Comparison of ENCODE assay signal across 8 mouse cellular contexts in the genomic region with DNA sequence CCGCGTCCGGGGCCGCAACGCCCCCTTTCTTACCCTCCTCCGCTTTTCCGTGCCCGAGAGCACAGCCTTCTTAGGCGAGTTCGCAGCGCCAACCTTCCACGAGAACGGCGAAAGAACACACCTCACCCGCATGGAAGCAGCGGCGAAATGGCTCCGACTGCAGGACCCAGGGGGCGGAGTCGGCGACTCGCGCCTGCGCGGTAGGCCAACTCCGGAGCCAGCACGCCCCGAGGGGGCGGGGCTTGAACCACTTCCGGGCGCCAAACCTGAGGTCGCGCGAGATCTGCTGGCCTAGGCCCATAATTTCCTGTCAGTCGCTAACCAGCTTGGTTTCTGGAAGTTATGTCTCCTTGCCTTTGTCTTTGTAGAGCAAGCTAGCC. TPM values are rescaled to one million over a fixed set of nuclear protein-coding genes. Genes with fewer than 3 reads are reported as not detected.
A peak's percentile ranks its signal among the peaks of the same experiment; 100 is the strongest.
DNase-seq lines count a peak whose midpoint lies in the region; ATAC-seq lines count a peak whose summit lies in the region.

TSS of gene Dhx9 (minus strand) at position 161 of the 380 bp plus-strand sequence.

- peak within 1 kb of the TSS; percentile 99 for H3K9ac ChIP-seq in heart, embryonic 13.5 days
- H3K9ac ChIP-seq in liver, embryonic 12.5 days = peak within 1 kb of the TSS; percentile 98
- peak within 1 kb of the TSS; percentile 94 for H3K9ac ChIP-seq in stomach, embryonic 15.5 days

- H3K4me3 ChIP-seq in brown adipose tissue, adult 24 weeks (ENCODE audit: insufficient read depth, low read depth, low read length) = peak within 1 kb of the TSS; percentile 96
- H3K4me3 ChIP-seq in heart, embryonic 13.5 days = peak within 1 kb of the TSS; percentile 100
- peak within 1 kb of the TSS; percentile 100 for H3K4me3 ChIP-seq in liver, embryonic 12.5 days
- H3K4me3 ChIP-seq in stomach, embryonic 15.5 days (replicated peaks) = peak within 1 kb of the TSS; percentile 87

- peak within 1 kb of the TSS; percentile 90 for H3K4me2 ChIP-seq in heart, embryonic 13.5 days
- peak within 1 kb of the TSS; percentile 89 for H3K4me2 ChIP-seq in liver, embryonic 12.5 days
- H3K4me2 ChIP-seq in stomach, embryonic 15.5 days = peak within 1 kb of the TSS; percentile 67

- no peaks in the 10 kb centered on the region for H3K27me3 ChIP-seq in heart, embryonic 13.5 days (replicated peaks)
- H3K27me3 ChIP-seq in liver, embryonic 12.5 days (replicated peaks) = no peaks in the 10 kb centered on the region
- no peaks in the 10 kb centered on the region for H3K27me3 ChIP-seq in stomach, embryonic 15.5 days (replicated peaks)

- peak; percentile 99 for DNase-seq in CD4-positive, CD25-positive, alpha-beta regulatory T cell, adult 2 months (ENCODE audit: low read depth, low spot score)
- peak; percentile 28 for DNase-seq in fat pad, adult 2 months (ENCODE audit: extremely low read depth, low read depth, low spot score)
- DNase-seq in kidney, postnatal 10 days = peak; percentile 99
- peak; percentile 98 to 99 for DNase-seq in natural killer cell, adult 2 months (ENCODE audit: low spot score in 2 of 2)

- 0% methylated on average over 35 of the region's 35 CpGs for WGBS in heart, embryonic 13.5 days
- 0% methylated on average over 34 of the region's 35 CpGs for WGBS in liver, embryonic 12.5 days (ENCODE audit: insufficient replicate concordance)
- under 1% methylated on average over 35 of the region's 35 CpGs for WGBS in stomach, embryonic 15.5 days

- H3K4me1 ChIP-seq in brown adipose tissue, adult 24 weeks (ENCODE audit: control insufficient read depth, insufficient read depth, insufficient read length, low read length) = peaks cover 2% of the 10 kb centered on the region; the same call in 1 of the 2 replicates
- peaks cover 27% of the 10 kb centered on the region for H3K4me1 ChIP-seq in heart, embryonic 13.5 days
- peaks cover 31% of the 10 kb centered on the region for H3K4me1 ChIP-seq in liver, embryonic 12.5 days
- H3K4me1 ChIP-seq in stomach, embryonic 15.5 days = peaks cover 4% of the 10 kb centered on the region; the same call in 1 of the 2 replicates

- no peaks in the 10 kb centered on the region for H3K9me3 ChIP-seq in heart, embryonic 13.5 days
- H3K9me3 ChIP-seq in liver, embryonic 12.5 days (replicated peaks) = no peaks in the 10 kb centered on the region
- H3K9me3 ChIP-seq in stomach, embryonic 15.5 days = no peaks in the 10 kb centered on the region

- ATAC-seq in heart, embryonic 13.5 days (ENCODE audit: extremely low read depth, insufficient number of reproducible peaks, low FRiP score, low TSS enrichment) = peak; percentile 84
- peak; percentile 87 for ATAC-seq in liver, embryonic 12.5 days
- peak; percentile 90 for ATAC-seq in stomach, embryonic 15.5 days (ENCODE audit: insufficient read depth, low FRiP score, low read depth)

- peaks cover 9% of the 10 kb centered on the region for H3K36me3 ChIP-seq in heart, embryonic 13.5 days
- peaks cover 24% of the 10 kb centered on the region for H3K36me3 ChIP-seq in liver, embryonic 12.5 days
- H3K36me3 ChIP-seq in stomach, embryonic 15.5 days = peaks cover 6% of the 10 kb centered on the region; the same call in 1 of the 2 replicates

- H3K27ac ChIP-seq in brown adipose tissue, adult 24 weeks (replicated peaks; ENCODE audit: low read depth, low read length) = peak within 1 kb of the TSS; percentile 81
- H3K27ac ChIP-seq in heart, embryonic 13.5 days (replicated peaks) = peak within 1 kb of the TSS; percentile 93
- H3K27ac ChIP-seq in liver, embryonic 12.5 days = peak within 1 kb of the TSS; percentile 89
- peak within 1 kb of the TSS; percentile 87 for H3K27ac ChIP-seq in stomach, embryonic 15.5 days

RNA-seq across cellular contexts. Expression of gene Dhx9, which starts in this region (rescaled TPM):
- polyA plus RNA-seq in brown adipose tissue, adult 24 weeks (2012; ENCODE audit: insufficient read depth, insufficient read length, missing spikeins) = 32.7 and 34.6 TPM in 2 replicates
- polyA plus RNA-seq in heart, embryonic 13.5 days (2015; fragmentation: Nextera tagmentation; extraction: Ambion mirVana) = 21.5 and 22.0 TPM in 2 replicates
- polyA plus RNA-seq in liver, embryonic 12.5 days (2016; fragmentation: Nextera tagmentation; extraction: Ambion mirVana) = 20.5 and 21.4 TPM in 2 replicates
- 30.9 and 32.6 TPM in 2 replicates for polyA plus RNA-seq in stomach, embryonic 15.5 days (2015; fragmentation: Nextera tagmentation; extraction: Ambion mirVana)

Comparison
In these comparisons a context has a peak if more than half of its experiments do, and no peak if none do; other contexts are left out.
1. Peak in every context shown above with its lines: DNase-seq, ATAC-seq, H3K4me3 ChIP-seq and H3K27ac ChIP-seq.
2. DNase-seq: peak in every context shown above with its lines; median percentile 99 in CD4-positive, CD25-positive, alpha-beta regulatory T cell, adult 2 months; 99 in kidney, postnatal 10 days; 98 in natural killer cell, adult 2 months; 28 in fat pad, adult 2 months.